Mouse (Mus musculus): Measurements from ENCODE around the gene Irs3.
"Not testable (repeated sequence)": the region's sequence is repeated elsewhere in the genome, so short reads cannot be mapped to it uniquely, and the experiment has no call there.

Gene Irs3

GRCm38 (mm10) chr5:137623937-137624530, 21.5 kb downstream of the Irs3 start:
- no peak for DNase-seq (ENCODE audit: low spot score in 2 of 2)

GRCm38 (mm10) chr5:137615347-137615746, 30.2 kb downstream of the Irs3 start:
- no peak for DNase-seq (ENCODE audit: low spot score in 2 of 2)

- not testable (repeated sequence) for DNase-seq (ENCODE audit: low spot score in 2 of 2)
Measured at GRCm38 (mm10) chr5:137614921-137615320, 30.6 kb downstream of the Irs3 start.

- DNase-seq (ENCODE audit: low spot score in 2 of 2), result no peak
Measured at GRCm38 (mm10) chr5:137613550-137613949, 32.0 kb downstream of the Irs3 start, which contains the start of gene Pcolce. Gene Pcolce, minus strand, starts transcription at chr5:137613784.

GRCm38 (mm10) chr5:137613076-137613475, 32.4 kb downstream of the Irs3 start:
- no peak for DNase-seq (ENCODE audit: low spot score in 2 of 2)

- no peak for DNase-seq (ENCODE audit: low spot score in 2 of 2)
Measured at GRCm38 (mm10) chr5:137611245-137611602, 34.3 kb downstream of the Irs3 start.

- peak; percentile 27 to 38 for DNase-seq (ENCODE audit: low spot score in 2 of 2)
Measured at GRCm38 (mm10) chr5:137610548-137611244, 34.8 kb downstream of the Irs3 start.

GRCm38 (mm10) chr5:137610056-137610455, 35.5 kb downstream of the Irs3 start:
- no peak for DNase-seq (ENCODE audit: low spot score in 2 of 2)

GRCm38 (mm10) chr5:137609292-137609691, 36.2 kb downstream of the Irs3 start:
- peak in 1 of 2 experiments; percentile 43 for DNase-seq (ENCODE audit: low spot score in 2 of 2)

GRCm38 (mm10) chr5:137608654-137609190, 36.8 kb downstream of the Irs3 start:
- DNase-seq (ENCODE audit: low spot score in 2 of 2), result no peak

- no peak for DNase-seq (ENCODE audit: low spot score in 2 of 2)
Measured at GRCm38 (mm10) chr5:137607860-137608653, 37.5 kb downstream of the Irs3 start.

GRCm38 (mm10) chr5:137601365-137601729, 44.2 kb downstream of the Irs3 start:
- peak in 1 of 2 experiments; percentile 29 for DNase-seq (ENCODE audit: low spot score in 2 of 2)

GRCm38 (mm10) chr5:137600619-137601364, 44.7 kb downstream of the Irs3 start, which contains the start of gene Mospd3:
Gene Mospd3, minus strand, starts transcription at chr5:137601058.
- peak; percentile 95 to 97 for DNase-seq (ENCODE audit: low spot score in 2 of 2)

- no peak for DNase-seq (ENCODE audit: low spot score in 2 of 2)
Measured at GRCm38 (mm10) chr5:137600281-137600618, 45.3 kb downstream of the Irs3 start.

- DNase-seq (ENCODE audit: low spot score in 2 of 2), result no peak
Measured at GRCm38 (mm10) chr5:137599600-137599999, 45.9 kb downstream of the Irs3 start.

- no peak for DNase-seq (ENCODE audit: low spot score in 2 of 2)
Measured at GRCm38 (mm10) chr5:137598100-137598826, 47.3 kb downstream of the Irs3 start.

- DNase-seq (ENCODE audit: low spot score in 2 of 2), result no peak
Measured at GRCm38 (mm10) chr5:137597625-137598024, 47.9 kb downstream of the Irs3 start.

GRCm38 (mm10) chr5:137596601-137597261, 48.8 kb downstream of the Irs3 start:
- DNase-seq (ENCODE audit: low spot score in 2 of 2), result peak; percentile 53 to 61

- no peak for DNase-seq (ENCODE audit: low spot score in 2 of 2)
Measured at GRCm38 (mm10) chr5:137595921-137596320, 49.6 kb downstream of the Irs3 start.

All from spleen, postnatal 36 days (tissue).